Mouse (Mus musculus) layer of hippocampus, postnatal 25 days (tissue): ENCODE results near the gene Chrdl2. TPM values are rescaled to one million over a fixed set of nuclear protein-coding genes. Genes with fewer than 3 reads are reported as not detected.

Experiments
- DNase-seq, 2 experiments: peaks; one replicate each; pipeline ENCODE4 v3.0.0; 2022; ENCODE audit warnings: mixed read lengths in 2 of 2, low spot score in 1 of 2; ENCODE audit errors: extremely low spot score in 1 of 2
- total RNA-seq, 2 experiments: library from RNA; stranded (reverse); gene quantifications; 2 replicates each; pipeline ENCODE4 v1.2.3; 2021

Chrdl2 gene
- total RNA-seq, 2 experiments from 2014 or later: 0.15 to 0.38 TPM

DNA sequence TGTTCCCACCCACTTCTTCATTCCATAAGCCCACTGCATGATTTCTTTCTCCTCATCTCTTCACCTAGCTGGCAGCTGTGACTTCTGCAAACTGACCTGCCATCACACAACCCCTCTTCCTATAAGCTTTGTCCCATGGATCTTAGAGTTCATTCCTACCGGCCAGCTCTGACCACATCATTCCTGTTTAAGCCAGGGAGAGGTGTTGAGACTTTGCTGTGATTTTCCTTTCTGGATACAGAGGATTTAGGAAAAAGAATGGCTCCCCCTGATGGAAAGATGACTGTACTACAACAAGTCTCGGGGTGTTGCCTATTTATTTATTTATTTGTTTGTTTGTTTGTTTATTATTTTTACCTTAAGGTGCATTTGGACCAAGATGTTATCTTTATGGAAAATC, 24.7 kb upstream of the Chrdl2 start:
- DNase-seq: no peak

GRCm38 (mm10) chr7:99982256-99983242, 23.4 kb upstream of the Chrdl2 start:
- DNase-seq: no peak

GRCm38 (mm10) chr7:99988725-99989124, 17.2 kb upstream of the Chrdl2 start:
- peak in 1 of 2 experiments; percentile 70 for DNase-seq

GRCm38 (mm10) chr7:99989844-99990760, 15.9 kb upstream of the Chrdl2 start:
- DNase-seq: no peak

DNA sequence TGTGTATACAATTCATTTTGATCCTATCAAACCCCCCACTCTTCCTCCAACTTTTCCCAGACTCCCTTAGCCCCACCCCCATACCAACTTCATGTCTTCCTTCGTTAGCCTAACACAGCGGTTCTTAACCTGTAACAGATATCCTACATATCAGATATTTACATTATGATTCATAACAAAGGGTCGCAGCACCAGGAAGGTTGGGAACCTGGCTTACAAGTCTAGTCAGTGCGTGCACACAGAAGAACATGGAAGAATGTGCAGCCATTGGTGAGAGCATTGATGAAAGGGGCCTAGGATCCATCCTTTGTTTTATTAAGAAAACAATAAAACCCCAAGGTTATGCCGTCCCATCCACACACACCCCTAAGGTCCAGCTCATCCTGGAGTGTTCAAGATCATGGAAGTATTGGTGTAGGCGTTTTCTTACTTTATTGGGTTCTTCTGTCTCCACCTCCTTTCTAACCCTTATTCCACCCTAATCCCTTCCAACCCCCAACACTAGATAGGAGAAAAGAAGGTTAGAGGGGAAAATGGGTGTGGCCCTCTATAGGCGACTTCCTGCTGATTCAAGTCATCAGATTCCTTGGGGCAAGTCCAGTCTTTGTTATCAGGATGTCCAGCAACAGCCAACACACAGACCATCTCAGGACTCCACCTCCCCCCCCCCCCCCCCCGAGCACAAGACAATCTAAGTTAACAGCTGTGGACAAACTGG, 14.8 kb upstream of the Chrdl2 start:
- DNase-seq: no peak

GRCm38 (mm10) chr7:99993159-99993558, 12.8 kb upstream of the Chrdl2 start:
- no peak for DNase-seq

DNA sequence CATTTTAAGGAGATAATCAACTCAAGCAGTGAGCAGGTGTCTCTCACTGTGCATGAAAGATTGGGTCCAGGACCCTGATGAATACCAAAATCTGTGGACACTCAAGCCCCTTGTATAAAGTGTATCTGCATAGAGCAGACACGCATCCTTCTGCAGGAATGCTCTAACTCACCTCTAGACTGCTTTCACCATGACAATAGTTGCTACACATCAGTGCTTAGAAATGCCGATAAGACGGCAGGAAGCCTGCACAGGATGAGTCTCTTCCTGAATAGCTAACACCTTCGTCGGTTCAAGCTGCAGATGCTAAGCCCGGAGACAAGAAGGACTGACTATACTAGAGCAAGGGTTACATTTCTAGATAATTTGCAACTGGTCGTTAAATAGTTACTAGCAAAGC, 10.8 kb upstream of the Chrdl2 start:
- no peak for DNase-seq

- no peak for DNase-seq
These were observed 7.3 kb upstream of the Chrdl2 start for GRCm38 (mm10) chr7:99998668-99999067.

DNA sequence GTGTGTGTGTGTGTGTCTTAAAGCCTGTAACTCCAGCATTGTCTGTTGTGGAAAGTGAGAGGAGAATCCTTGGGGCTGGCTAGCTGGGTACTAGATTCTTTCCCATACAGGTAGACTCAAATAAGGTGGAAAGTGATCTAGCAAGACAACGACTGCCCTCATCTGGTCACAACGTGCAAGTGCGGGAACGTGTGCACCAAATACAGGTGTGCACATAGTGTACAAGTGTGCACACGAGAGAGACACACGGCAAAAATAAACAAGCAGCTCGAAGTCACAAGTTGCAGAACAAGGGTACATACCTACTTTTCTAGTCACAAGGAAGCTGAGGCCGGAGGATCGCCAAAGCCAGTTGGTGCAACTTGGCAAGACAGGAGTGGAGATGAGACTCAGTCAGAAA, 2.2 kb upstream of the Chrdl2 start:
- DNase-seq: no peak

- DNase-seq: no peak
These were observed 439 bp downstream of the Chrdl2 start for GRCm38 (mm10) chr7:100006411-100006810.

GRCm38 (mm10) chr7:100008765-100009164, 2.8 kb downstream of the Chrdl2 start:
- DNase-seq: no peak

- peak; percentile 34 to 62 for DNase-seq
These were observed 3.7 kb downstream of the Chrdl2 start for GRCm38 (mm10) chr7:100009640-100010039.

DNA sequence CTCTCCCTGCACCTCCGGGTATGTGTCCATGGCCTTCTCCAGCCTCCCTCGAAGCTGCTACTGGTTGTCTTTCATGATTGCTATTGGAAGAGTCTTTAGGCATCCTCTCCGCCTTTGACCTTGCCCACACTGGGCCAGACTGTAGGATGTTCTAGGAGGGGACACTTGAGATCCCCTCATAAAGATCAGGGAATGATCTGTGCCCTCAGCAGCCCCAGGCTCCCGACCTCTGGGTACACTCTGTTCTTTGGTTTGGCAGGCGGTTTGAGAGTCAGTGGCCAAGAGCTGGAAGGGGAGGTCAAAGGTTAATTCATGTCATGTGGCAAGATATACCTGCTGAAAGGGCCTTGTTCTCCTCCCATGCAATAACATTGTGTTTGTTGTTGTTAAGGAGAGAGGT, 4.7 kb downstream of the Chrdl2 start:
- DNase-seq: no peak

DNA sequence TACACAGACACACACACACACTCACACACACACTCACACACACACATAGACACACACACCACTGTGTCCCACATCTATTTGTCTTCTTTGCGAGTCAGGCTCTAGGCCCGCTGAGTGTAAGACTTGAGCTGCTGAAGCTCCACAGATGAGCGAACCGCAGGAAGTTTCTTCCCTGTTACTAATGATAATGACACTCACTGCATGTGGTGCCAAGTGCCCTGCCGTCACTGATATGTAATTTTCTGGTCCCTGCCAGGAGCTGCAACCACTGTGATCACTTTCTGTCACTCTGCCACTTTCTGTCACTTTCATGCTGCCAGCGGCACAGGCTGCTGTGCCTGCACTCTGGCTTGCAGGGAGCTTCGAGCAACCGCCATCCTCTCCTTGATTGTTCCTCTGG, 6.1 kb downstream of the Chrdl2 start:
- no peak for DNase-seq

DNA sequence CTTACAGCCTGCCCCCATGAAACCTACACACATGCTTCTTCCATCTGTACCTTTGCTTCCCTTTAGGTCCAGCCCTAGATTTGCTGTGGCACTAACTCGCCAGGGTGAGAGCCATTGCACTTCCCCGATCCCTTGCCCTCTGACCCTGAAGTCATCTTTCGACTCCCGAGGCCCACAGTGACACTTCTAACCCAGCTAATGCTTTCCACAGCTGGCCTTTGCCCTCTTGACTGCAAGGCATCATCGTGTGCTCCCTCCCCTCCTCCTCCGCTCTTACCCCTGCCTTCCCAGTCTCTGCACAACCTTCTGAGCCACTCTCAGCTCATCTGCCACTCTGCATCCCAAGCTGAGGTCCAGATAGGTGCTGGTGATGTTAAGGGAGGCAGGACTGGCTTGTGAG, 6.5 kb downstream of the Chrdl2 start:
- DNase-seq: no peak

DNA sequence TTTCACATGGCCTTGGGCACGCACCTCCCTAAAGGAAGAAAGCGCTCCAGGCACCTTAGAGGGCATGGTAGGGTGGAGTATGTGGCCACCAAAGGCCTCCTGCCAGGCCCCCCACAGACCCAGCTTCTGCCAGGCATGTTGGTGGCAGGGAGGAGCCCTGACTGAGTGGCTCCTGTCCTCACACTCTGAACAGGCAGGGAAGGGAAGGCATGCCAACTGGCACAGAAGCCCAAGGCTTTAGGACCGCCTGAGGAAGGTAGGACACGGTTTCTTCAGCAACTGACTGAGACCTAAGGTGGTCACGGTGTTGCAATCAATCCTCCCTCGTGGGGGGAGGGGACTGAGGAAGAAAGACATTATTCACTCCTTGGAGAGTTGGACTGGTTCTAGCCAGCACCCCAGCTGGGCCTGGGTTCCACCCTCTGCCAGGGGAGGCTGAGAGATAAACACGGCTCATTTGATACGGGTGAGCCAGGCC, 8.2 kb downstream of the Chrdl2 start:
- DNase-seq: no peak

DNA sequence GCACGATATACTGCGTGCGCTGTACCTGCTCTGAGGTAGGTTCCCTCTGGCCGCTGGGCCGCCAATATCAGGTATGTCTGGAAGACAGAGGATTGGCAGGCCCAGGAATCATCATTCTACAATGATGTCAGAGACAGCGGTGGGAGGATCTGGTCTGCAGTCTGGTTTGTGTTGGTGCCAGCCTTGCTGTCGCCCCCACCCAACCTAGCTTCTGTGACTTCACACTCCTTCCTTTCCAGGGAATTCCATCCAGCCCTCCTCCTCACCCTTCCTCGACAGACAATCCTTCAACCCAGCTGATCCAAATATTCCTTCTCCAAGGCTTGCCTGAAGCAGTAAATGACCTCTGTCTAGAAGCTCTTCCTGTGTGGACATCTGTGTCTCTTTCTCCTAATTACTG, 11.1 kb downstream of the Chrdl2 start:
- no peak for DNase-seq

DNA sequence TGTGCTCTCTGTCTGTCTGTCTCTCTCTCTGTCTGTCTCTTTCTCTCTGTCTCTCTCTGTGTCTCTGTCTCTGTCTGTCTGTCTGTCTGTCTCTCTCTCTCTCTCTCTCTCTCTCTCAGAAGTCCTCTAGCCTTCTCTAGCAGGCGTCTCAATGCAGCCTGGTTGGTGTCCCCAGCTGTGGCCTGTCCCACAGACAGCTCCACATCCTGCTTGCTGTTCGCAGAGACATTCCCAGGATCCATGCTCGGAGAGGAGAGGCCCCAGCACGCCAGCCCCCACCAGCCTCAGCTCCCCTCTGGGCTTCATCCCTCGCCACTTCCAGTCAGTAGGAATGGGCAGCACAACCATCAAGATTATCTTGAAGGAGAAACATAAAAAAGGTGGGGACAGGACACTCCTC, 21.4 kb downstream of the Chrdl2 start:
- no peak for DNase-seq

DNA sequence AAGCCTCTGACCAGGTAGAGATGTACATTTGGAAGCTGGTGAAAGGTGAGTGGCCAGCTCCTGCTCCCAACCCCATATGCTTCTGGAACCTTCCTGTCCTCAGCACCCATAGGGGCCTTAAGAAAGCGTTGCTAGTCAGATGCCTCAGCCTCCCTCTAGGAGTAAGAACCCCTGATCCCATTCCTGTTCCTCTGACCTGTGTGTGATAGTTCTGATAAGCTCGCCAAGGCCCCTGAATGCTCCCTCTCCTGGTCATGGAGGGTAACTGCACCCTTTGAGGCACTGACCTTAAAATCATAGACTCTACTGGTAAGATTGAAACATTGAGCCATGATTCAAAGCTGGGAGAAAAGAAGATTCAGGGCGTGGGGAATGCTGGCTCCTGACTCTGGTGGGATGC, 23.3 kb downstream of the Chrdl2 start:
- no peak for DNase-seq

DNA sequence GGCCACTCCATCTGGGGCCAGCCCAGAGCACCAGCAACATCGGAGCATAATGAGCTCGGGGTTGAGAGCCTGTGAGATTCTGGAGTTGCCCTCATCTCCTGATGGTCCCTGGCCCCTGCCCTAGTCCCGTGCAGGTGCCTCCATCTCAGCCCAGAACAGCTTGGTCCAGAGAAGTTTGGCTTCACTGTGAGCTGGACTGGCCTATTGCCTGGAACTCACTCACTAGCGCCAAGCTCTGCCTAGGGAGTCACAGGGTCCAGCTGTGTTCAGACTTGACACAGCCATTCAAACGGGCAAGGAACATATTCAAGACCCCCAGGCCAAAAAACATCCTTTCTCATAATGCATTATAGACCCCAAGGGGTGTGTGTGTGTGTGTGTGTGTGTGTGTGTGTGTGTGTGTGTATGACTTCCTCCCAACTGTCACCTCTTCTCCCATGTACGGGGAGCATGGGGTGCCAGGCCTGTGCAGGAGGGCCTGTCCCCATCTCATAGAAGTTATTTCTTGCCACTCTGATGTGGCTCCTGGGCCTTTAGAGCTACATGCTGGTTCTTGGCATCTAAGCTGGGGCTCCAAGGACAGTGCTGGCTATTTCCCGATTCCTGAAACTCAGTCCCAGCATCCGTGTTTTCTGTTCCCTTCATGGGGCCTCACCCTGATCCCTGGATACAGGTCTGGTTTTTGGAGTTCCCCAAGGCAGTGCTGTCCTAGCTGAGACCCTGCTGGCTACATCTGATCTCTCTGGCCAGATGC, 25.2 kb downstream of the Chrdl2 start:
- no peak for DNase-seq
